Mouse (Mus musculus) limb, embryonic 13.5 days (tissue): ENCODE measurements around the gene Palb2. TPM values are rescaled to one million over a fixed set of nuclear protein-coding genes. Genes with fewer than 3 reads are reported as not detected.

Source experiments
- ATAC-seq: fragments of 200-750 bp; cut with Nextera tagmentation; 2 replicates; pipeline ENCODE4 v1.8.0; 2017; ENCODE audit warnings: low read depth, moderate number of reproducible peaks, moderate TSS enrichment; ENCODE audit not compliant: low FRiP score
- H3K27ac ChIP-seq: fragments of 300-500 bp; sonication (generic); 2 replicates; pipeline ENCODE4 v1.5.1; 2015; ENCODE audit warnings: inconsistent platforms, mild to moderate bottlenecking, moderate library complexity
- H3K27me3 ChIP-seq: fragments of 300-500 bp; sonication (generic); 2 replicates; pipeline ENCODE4 v1.6.1; 2015; ENCODE audit warnings: mild to moderate bottlenecking, inconsistent platforms
- H3K36me3 ChIP-seq: fragments of 300-500 bp; sonication (generic); 2 replicates; pipeline ENCODE4 v1.6.1; 2015; ENCODE audit warnings: inconsistent platforms, mild to moderate bottlenecking, moderate library complexity
- H3K4me1 ChIP-seq: fragments of 300-500 bp; sonication (generic); 2 replicates; pipeline ENCODE4 v1.6.1; 2015; ENCODE audit warnings: inconsistent platforms
- H3K4me2 ChIP-seq: fragments of 300-500 bp; sonication (generic); replicated peaks from 2 replicates; pipeline ENCODE4 v1.6.1; 2015; ENCODE audit warnings: inconsistent platforms, mild to moderate bottlenecking, moderate library complexity
- H3K4me3 ChIP-seq: fragments of 300-500 bp; sonication (generic); 2 replicates; pipeline ENCODE4 v1.5.1; 2015; ENCODE audit warnings: moderate library complexity, mild to moderate bottlenecking, inconsistent platforms
- H3K9ac ChIP-seq: fragments of 300-500 bp; sonication (generic); 2 replicates; pipeline ENCODE4 v1.6.1; 2015; ENCODE audit warnings: mild to moderate bottlenecking, inconsistent platforms
- H3K9me3 ChIP-seq: fragments of 300-500 bp; sonication (generic); 2 replicates; pipeline ENCODE4 v1.6.1; 2016; ENCODE audit warnings: inconsistent platforms
- WGBS: fragments of 180-500 bp; shearing (Covaris S2); methylation state at CpG from one replicate; pipeline ENCODE4 v1.1.7; 2015; 5-methylcytosine and 5-hydroxymethylcytosine counted together
- polyA plus RNA-seq: library from polyadenylated mRNA; unstranded; fragments of >200 nt; fragmentation: Nextera tagmentation; extraction: Ambion mirVana; gene quantifications from 2 replicates; pipeline ENCODE4 v1.2.1, GENCODE M21; 2015

Palb2 gene
- polyA plus RNA-seq, result 14.3 and 16.1 TPM in 2 replicates

DNA sequence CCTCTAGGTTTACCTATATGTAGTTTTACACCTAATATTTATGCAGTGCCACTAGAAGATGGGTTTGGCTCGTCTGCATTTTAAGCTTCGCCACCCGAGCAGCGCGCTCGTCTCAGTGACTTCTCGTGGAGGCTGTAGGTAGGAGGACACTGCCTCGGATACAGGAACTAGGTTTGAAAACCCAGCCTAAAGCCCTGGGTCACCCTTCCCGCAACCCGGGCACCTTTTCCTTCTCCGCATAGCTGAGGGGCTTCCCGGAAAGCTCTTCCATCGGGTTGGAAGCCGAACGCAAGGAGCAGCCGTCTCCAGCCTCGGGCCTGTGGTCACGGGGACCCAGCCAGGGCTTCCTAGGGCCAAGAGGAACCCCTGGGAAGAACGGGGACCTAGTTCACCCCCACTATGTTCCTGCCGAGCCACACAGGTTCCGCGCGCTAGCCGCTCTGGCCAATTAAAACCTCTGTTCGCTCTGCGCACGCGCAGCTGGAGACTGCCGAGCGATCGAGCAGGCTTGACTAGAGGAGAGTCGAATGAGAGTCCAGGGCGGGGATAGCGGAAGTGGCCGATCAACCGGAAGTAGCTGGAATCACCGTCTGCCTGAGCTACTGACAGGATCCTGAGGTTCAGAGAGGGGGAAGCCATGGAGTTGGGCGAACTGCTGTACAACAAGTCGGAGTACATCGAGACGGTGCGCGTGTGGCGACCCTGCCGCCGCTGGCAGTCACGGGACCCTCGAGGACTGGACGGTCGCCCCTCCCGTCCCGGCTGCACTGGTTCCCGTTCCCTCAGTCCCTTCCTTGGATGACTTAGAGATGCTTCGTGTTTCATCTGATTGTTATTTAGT lies at the start of gene Palb2, which contains the start of gene Dctn5:
TSS of gene Palb2 (minus strand) at position 489 of the 841 bp plus-strand sequence.
TSS of gene Dctn5 (plus strand) at position 545 of the 841 bp plus-strand sequence.
- Histone ChIP-seq H3K9me3 (no peaks in the 10 kb centered on the region), H3K27ac (peak within 1 kb of the TSS; percentile 73; the same call in 1 of the 2 replicates), H3K4me2 (peak within 1 kb of the TSS; percentile 70), H3K4me1 (peaks cover 14% of the 10 kb centered on the region), H3K9ac (peak within 1 kb of the TSS; percentile 89), H3K36me3 (peaks cover 37% of the 10 kb centered on the region), H3K27me3 (no peaks in the 10 kb centered on the region), H3K4me3 (peak within 1 kb of the TSS; percentile 90)
- peak; percentile 97 for ATAC-seq
- WGBS, result under 1% methylated on average over 54 of the region's 54 CpGs

- ATAC-seq, result no peak
- Histone ChIP-seq H3K9me3 (no peaks in the 10 kb centered on the region), H3K27ac (no peak overlapping the region), H3K36me3 (no peaks in the 10 kb centered on the region), H3K4me3 (no peak overlapping the region), H3K9ac (no peak overlapping the region), H3K4me2 (no peak overlapping the region), H3K4me1 (peaks cover 2% of the 10 kb centered on the region), H3K27me3 (no peaks in the 10 kb centered on the region)
- WGBS, result 90% methylated on average over 7 of the region's 7 CpGs
Observed at GRCm38 (mm10) chr7:122180720-122181119, 47.9 kb upstream of the Palb2 start.

GRCm38 (mm10) chr7:122171613-122172012 lies 38.8 kb upstream of the Palb2 start:
- Histone ChIP-seq H3K4me2 (no peak overlapping the region), H3K4me3 (no peak overlapping the region), H3K4me1 (no peaks in the 10 kb centered on the region), H3K27ac (no peak overlapping the region), H3K27me3 (no peaks in the 10 kb centered on the region), H3K36me3 (peaks cover 44% of the 10 kb centered on the region), H3K9ac (no peak overlapping the region), H3K9me3 (no peaks in the 10 kb centered on the region)
- no peak for ATAC-seq
- 58% methylated on average over 10 of the region's 10 CpGs for WGBS

DNA sequence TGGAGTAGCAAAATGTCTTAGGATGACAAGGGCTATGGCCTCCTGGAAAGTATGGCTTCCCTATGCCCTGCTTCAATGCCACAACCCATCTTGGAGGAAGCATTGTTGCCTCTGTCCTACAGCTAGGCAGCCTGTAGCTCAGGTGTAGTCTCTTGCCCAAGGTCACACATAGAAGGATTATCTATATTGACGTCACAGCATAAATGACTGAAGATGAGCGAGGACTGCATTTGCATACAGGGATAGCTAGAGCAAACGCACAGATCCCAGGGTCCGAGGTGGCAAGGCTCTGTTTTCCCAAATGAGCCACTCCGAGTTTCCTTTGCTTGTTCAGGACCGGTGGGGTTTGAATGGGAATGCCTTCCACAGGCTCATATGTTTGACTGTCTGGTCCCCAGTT lies 37.9 kb upstream of the Palb2 start:
- H3K4me1 ChIP-seq, result no peaks in the 10 kb centered on the region
- no peak overlapping the region for H3K4me2 ChIP-seq
- no peaks in the 10 kb centered on the region for H3K9me3 ChIP-seq
- H3K9ac ChIP-seq, result no peak overlapping the region
- WGBS, result 85% methylated on average over 6 of the region's 6 CpGs
- no peak for ATAC-seq
- no peaks in the 10 kb centered on the region for H3K27me3 ChIP-seq
- H3K4me3 ChIP-seq, result no peak overlapping the region
- H3K36me3 ChIP-seq, result peaks cover 53% of the 10 kb centered on the region
- H3K27ac ChIP-seq, result no peak overlapping the region

- Histone ChIP-seq H3K4me3 (no peak overlapping the region), H3K4me1 (peaks cover 1% of the 10 kb centered on the region; the same call in 1 of the 2 replicates), H3K9me3 (no peaks in the 10 kb centered on the region), H3K4me2 (no peak overlapping the region), H3K9ac (no peak overlapping the region), H3K36me3 (peaks cover 84% of the 10 kb centered on the region), H3K27ac (no peak overlapping the region), H3K27me3 (no peaks in the 10 kb centered on the region)
- 88% methylated on average over 7 of the region's 7 CpGs for WGBS
- ATAC-seq, result no peak
Observed at GRCm38 (mm10) chr7:122167203-122167602, 34.4 kb upstream of the Palb2 start.

GRCm38 (mm10) chr7:122163766-122164165 lies 31.0 kb upstream of the Palb2 start:
- Histone ChIP-seq H3K4me2 (no peak overlapping the region), H3K4me3 (no peak overlapping the region), H3K4me1 (peaks cover 29% of the 10 kb centered on the region), H3K9me3 (no peaks in the 10 kb centered on the region), H3K36me3 (peaks cover 75% of the 10 kb centered on the region), H3K9ac (no peak overlapping the region), H3K27me3 (no peaks in the 10 kb centered on the region), H3K27ac (no peak overlapping the region)
- WGBS, result 81% methylated on average over 8 of the region's 8 CpGs
- no peak for ATAC-seq

DNA sequence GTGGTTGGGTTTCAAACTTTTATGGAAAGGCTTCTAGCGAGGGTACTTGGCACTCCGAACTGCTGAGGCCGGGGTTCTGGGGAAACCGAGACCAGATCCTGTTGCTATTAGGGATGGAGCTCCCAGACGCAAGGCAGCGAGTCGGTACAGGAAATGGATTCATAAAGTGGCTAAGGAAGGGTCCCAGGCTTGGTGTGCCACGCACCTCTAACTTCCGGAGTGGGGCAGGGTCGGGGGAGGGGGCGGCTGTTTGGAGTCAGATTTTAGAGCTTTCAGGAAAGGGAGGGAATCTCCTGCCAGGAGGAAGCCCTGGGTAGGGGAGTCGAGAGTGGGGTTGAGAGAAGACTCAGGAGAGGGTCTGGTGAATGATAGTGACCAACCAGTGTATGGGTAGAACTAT lies 27.3 kb upstream of the Palb2 start:
- Histone ChIP-seq H3K27me3 (no peaks in the 10 kb centered on the region), H3K9me3 (no peaks in the 10 kb centered on the region), H3K4me2 (peak overlapping the region; percentile 92), H3K36me3 (peaks cover 39% of the 10 kb centered on the region), H3K4me3 (peak overlapping the region; percentile 72), H3K27ac (peak overlapping the region; percentile 85), H3K9ac (peak overlapping the region; percentile 77), H3K4me1 (peaks cover 46% of the 10 kb centered on the region)
- under 1% methylated on average over 12 of the region's 12 CpGs for WGBS
- ATAC-seq, result no peak

DNA sequence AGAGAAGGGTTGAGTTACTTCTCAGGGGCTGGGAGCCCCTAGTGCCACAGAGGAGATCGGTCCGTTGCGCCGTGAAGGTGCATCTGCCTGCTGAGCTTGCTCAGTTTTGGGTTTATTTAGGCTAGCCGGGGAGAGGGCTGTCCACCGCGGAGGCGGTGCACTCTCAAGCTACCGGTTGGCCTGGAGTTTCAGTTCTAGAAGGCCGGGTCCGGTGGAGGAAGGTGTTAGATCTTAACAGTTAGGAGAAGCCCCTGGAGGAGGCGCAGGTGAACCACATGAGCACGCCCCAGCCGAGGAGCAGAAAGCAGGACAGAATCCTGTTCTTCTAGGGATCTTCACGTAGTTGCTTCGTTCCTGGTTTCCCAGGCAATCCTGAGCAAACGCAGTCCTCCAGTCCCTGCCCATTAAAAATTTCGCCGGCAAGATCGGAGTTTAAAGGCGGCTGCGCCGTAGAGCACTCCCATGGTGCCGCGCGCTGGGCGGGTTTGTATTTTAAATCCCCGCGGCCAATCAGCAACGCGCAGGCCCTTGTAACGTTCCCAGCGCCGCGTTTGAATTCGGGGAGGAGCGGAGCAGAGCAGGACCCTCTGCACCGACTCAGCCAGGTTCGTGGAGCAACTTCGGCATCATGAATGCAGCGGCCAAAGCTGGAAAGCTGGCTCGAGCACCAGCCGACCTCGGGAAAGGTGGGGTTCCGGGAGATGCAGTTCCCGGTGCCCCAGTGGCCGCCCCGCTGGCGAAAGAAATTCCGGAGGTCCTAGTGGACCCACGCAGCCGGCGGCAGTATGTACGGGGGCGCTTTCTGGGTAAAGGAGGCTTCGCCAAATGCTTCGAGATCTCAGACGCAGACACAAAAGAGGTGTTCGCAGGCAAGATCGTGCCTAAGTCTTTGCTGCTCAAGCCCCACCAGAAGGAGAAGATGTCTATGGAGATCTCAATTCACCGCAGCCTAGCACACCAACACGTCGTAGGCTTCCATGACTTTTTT lies 26.4 kb upstream of the Palb2 start, which contains the start of gene Plk1:
TSS of gene Plk1 (plus strand) at position 525 of the 988 bp plus-strand sequence.
- Histone ChIP-seq H3K27me3 (no peaks in the 10 kb centered on the region), H3K9me3 (no peaks in the 10 kb centered on the region), H3K9ac (peak within 1 kb of the TSS; percentile 77), H3K36me3 (peaks cover 30% of the 10 kb centered on the region), H3K4me1 (peaks cover 46% of the 10 kb centered on the region), H3K4me3 (peak within 1 kb of the TSS; percentile 72), H3K4me2 (peak within 1 kb of the TSS; percentile 92), H3K27ac (peak within 1 kb of the TSS; percentile 85)
- WGBS, result 0% methylated on average over 63 of the region's 63 CpGs
- peak; percentile 94 for ATAC-seq

GRCm38 (mm10) chr7:122158488-122158887 lies 25.7 kb upstream of the Palb2 start:
- ATAC-seq, result no peak
- peak overlapping the region; percentile 72 for H3K4me3 ChIP-seq
- 6% methylated on average over 13 of the region's 13 CpGs for WGBS

DNA sequence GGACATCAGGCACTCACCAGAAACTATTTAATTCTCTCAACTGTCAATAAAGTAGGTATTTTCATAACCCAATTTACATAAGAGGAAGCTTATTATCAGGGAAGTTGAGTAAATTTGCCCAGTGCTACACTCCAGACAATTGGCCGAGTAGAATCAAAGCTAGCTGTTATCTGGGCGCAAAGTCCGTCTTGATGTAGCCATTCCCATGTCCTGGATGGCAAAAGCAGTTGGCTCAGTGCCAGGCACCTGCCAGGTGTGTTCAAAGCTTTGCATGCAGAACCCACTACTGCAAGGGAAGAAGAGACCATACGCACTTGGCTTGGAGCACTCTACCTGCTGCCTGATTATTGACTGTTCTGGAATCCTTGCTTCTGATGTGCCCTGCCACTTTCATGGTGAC lies 19.7 kb upstream of the Palb2 start:
- H3K9me3 ChIP-seq, result no peaks in the 10 kb centered on the region
- peaks cover 34% of the 10 kb centered on the region for H3K36me3 ChIP-seq
- 88% methylated on average over 4 of the region's 4 CpGs for WGBS
- no peak overlapping the region for H3K4me3 ChIP-seq
- no peak overlapping the region for H3K27ac ChIP-seq
- no peaks in the 10 kb centered on the region for H3K27me3 ChIP-seq
- no peak for ATAC-seq
- H3K4me2 ChIP-seq, result no peak overlapping the region
- H3K9ac ChIP-seq, result no peak overlapping the region
- peaks cover 4% of the 10 kb centered on the region; the same call in 1 of the 2 replicates for H3K4me1 ChIP-seq

More at GRCm38 (mm10) chr7:122158488-122158887, 25.7 kb upstream of the Palb2 start:
- Histone ChIP-seq H3K27ac (peak overlapping the region; percentile 85), H3K4me2 (peak overlapping the region; percentile 92), H3K27me3 (no peaks in the 10 kb centered on the region), H3K4me1 (peaks cover 46% of the 10 kb centered on the region), H3K9me3 (no peaks in the 10 kb centered on the region), H3K36me3 (peaks cover 27% of the 10 kb centered on the region), H3K9ac (peak overlapping the region; percentile 77)

- Histone ChIP-seq H3K9ac (no peak overlapping the region), H3K4me2 (no peak overlapping the region), H3K4me1 (no peaks in the 10 kb centered on the region), H3K4me3 (no peak overlapping the region), H3K27ac (no peak overlapping the region), H3K9me3 (no peaks in the 10 kb centered on the region), H3K27me3 (no peaks in the 10 kb centered on the region), H3K36me3 (peaks cover 93% of the 10 kb centered on the region)
- no peak for ATAC-seq
Observed at GRCm38 (mm10) chr7:122140991-122141390, 8.2 kb upstream of the Palb2 start.

DNA sequence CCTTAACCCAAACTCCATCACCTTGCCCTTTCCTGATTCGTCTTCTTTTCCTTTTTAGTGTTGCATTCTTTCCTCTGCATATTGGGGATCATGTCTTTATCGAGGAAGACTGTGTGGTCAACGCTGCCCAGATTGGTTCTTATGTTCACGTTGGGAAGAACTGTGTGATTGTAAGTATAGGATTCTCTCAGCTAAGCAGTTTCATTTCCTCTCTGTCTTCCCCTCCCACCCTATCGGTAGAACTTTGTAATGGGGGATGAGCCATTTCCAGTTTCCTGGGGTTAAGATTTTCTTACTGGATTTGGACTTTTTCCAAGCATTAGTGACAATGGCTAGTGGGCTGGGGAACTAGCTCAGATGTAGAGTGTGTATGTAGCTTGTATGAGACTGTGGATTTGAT lies 5.4 kb upstream of the Palb2 start:
- ATAC-seq, result no peak
- Histone ChIP-seq H3K4me1 (peaks cover 7% of the 10 kb centered on the region), H3K9me3 (no peaks in the 10 kb centered on the region), H3K4me2 (no peak overlapping the region), H3K9ac (no peak overlapping the region), H3K4me3 (no peak overlapping the region), H3K36me3 (peaks cover 82% of the 10 kb centered on the region), H3K27me3 (no peaks in the 10 kb centered on the region), H3K27ac (no peak overlapping the region)
- WGBS, result 94% methylated on average over 5 of the region's 5 CpGs
